Mouse (Mus musculus): ENCODE measurements at regions not wholly inside any gene's neighbourhood (a gene's known extent, or its start where the extent isn't known, plus 50 kb on each side); places are given as distances from the start of the nearest gene placed in this dataset.

GRCm38 (mm10) chr9:115604450-115604849 is 294.2 kb upstream of the Stt3b start:
- Histone ChIP-seq H3K27me3 (no peaks in the 10 kb centered on the region), H3K4me1 (no peaks in the 10 kb centered on the region), H3K36me3 (no peaks in the 10 kb centered on the region), H3K4me2 (no peak overlapping the region), H3K4me3 (no peak overlapping the region), H3K27ac (no peak overlapping the region), H3K9ac (no peak overlapping the region), H3K9me3 (no peaks in the 10 kb centered on the region)
- 78% methylated on average over 3 of the region's 3 CpGs for WGBS
- no peak for ATAC-seq (ENCODE audit: borderline replicate concordance, extremely low read depth, low FRiP score, low TSS enrichment)

- 83% methylated on average over 14 of the region's 14 CpGs for WGBS
- H3K4me2 ChIP-seq, result no peak overlapping the region
- H3K4me3 ChIP-seq, result no peak overlapping the region
- no peak for ATAC-seq (ENCODE audit: borderline replicate concordance, extremely low read depth, low FRiP score, low TSS enrichment)
- no peaks in the 10 kb centered on the region for H3K27me3 ChIP-seq
- H3K27ac ChIP-seq, result no peak overlapping the region
- no peaks in the 10 kb centered on the region for H3K4me1 ChIP-seq
- H3K9me3 ChIP-seq, result no peaks in the 10 kb centered on the region
- no peaks in the 10 kb centered on the region for H3K36me3 ChIP-seq
- H3K9ac ChIP-seq, result no peak overlapping the region
These were observed 294.9 kb upstream of the Stt3b start for GRCm38 (mm10) chr9:115604968-115605682.

- no peaks in the 10 kb centered on the region for H3K36me3 ChIP-seq
- no peak overlapping the region for H3K4me2 ChIP-seq
- H3K4me1 ChIP-seq, result no peaks in the 10 kb centered on the region
- H3K9me3 ChIP-seq, result no peaks in the 10 kb centered on the region
- 62% methylated on average over 2 of the region's 2 CpGs for WGBS
- no peak overlapping the region for H3K9ac ChIP-seq
- no peak for ATAC-seq (ENCODE audit: borderline replicate concordance, extremely low read depth, low FRiP score, low TSS enrichment)
- H3K27ac ChIP-seq, result no peak overlapping the region
- no peak overlapping the region for H3K4me3 ChIP-seq
- no peaks in the 10 kb centered on the region for H3K27me3 ChIP-seq
These were observed 297.7 kb upstream of the Stt3b start for GRCm38 (mm10) chr9:115607961-115608360.

GRCm38 (mm10) chr9:115608377-115608776 is 298.2 kb upstream of the Stt3b start:
- 67% methylated on average over 5 of the region's 5 CpGs for WGBS
- ATAC-seq (ENCODE audit: borderline replicate concordance, extremely low read depth, low FRiP score, low TSS enrichment), result no peak
- H3K27ac ChIP-seq, result no peak overlapping the region
- no peaks in the 10 kb centered on the region for H3K27me3 ChIP-seq
- no peak overlapping the region for H3K9ac ChIP-seq
- H3K9me3 ChIP-seq, result no peaks in the 10 kb centered on the region
- no peak overlapping the region for H3K4me3 ChIP-seq
- H3K36me3 ChIP-seq, result no peaks in the 10 kb centered on the region
- H3K4me1 ChIP-seq, result no peaks in the 10 kb centered on the region
- no peak overlapping the region for H3K4me2 ChIP-seq

- H3K27ac ChIP-seq, result no peak overlapping the region
- WGBS, result 76% methylated on average over 5 of the region's 5 CpGs
- H3K4me3 ChIP-seq, result no peak overlapping the region
- no peaks in the 10 kb centered on the region for H3K9me3 ChIP-seq
- H3K4me1 ChIP-seq, result no peaks in the 10 kb centered on the region
- no peaks in the 10 kb centered on the region for H3K27me3 ChIP-seq
- no peaks in the 10 kb centered on the region for H3K36me3 ChIP-seq
- ATAC-seq (ENCODE audit: borderline replicate concordance, extremely low read depth, low FRiP score, low TSS enrichment), result no peak
- H3K4me2 ChIP-seq, result no peak overlapping the region
- H3K9ac ChIP-seq, result no peak overlapping the region
These were observed 299.4 kb upstream of the Gadl1 start for GRCm38 (mm10) chr9:115609904-115610303.

GRCm38 (mm10) chr9:115611713-115612112 is 297.5 kb upstream of the Gadl1 start:
- H3K4me1 ChIP-seq, result no peaks in the 10 kb centered on the region
- H3K4me2 ChIP-seq, result no peak overlapping the region
- H3K36me3 ChIP-seq, result no peaks in the 10 kb centered on the region
- 84% methylated on average over 5 of the region's 5 CpGs for whole genome bisulfite sequencing
- no peak overlapping the region for H3K27ac ChIP-seq
- no peak for ATAC-seq (ENCODE audit: borderline replicate concordance, extremely low read depth, low FRiP score, low TSS enrichment)
- H3K4me3 ChIP-seq, result no peak overlapping the region
- H3K9ac ChIP-seq, result no peak overlapping the region
- no peaks in the 10 kb centered on the region for H3K27me3 ChIP-seq
- no peaks in the 10 kb centered on the region for H3K9me3 ChIP-seq

GRCm38 (mm10) chr9:115612908-115613307 is 296.3 kb upstream of the Gadl1 start:
- no peaks in the 10 kb centered on the region for H3K9me3 ChIP-seq
- WGBS, result 49% methylated on average over 6 of the region's 6 CpGs
- H3K4me3 ChIP-seq, result no peak overlapping the region
- H3K9ac ChIP-seq, result no peak overlapping the region
- no peaks in the 10 kb centered on the region for H3K36me3 ChIP-seq
- no peak overlapping the region for H3K27ac ChIP-seq
- H3K27me3 ChIP-seq, result no peaks in the 10 kb centered on the region
- no peak for ATAC-seq (ENCODE audit: borderline replicate concordance, extremely low read depth, low FRiP score, low TSS enrichment)
- no peaks in the 10 kb centered on the region for H3K4me1 ChIP-seq
- no peak overlapping the region for H3K4me2 ChIP-seq

GRCm38 (mm10) chr9:115614007-115614406 is 295.2 kb upstream of the Gadl1 start:
- Histone ChIP-seq H3K27me3 (no peaks in the 10 kb centered on the region), H3K9ac (no peak overlapping the region), H3K9me3 (no peaks in the 10 kb centered on the region), H3K36me3 (no peaks in the 10 kb centered on the region), H3K4me2 (no peak overlapping the region), H3K4me3 (no peak overlapping the region), H3K27ac (no peak overlapping the region), H3K4me1 (no peaks in the 10 kb centered on the region)
- WGBS, result 66% methylated on average over 2 of the region's 2 CpGs
- no peak for ATAC-seq (ENCODE audit: borderline replicate concordance, extremely low read depth, low FRiP score, low TSS enrichment)

- Histone ChIP-seq H3K27me3 (no peaks in the 10 kb centered on the region), H3K4me3 (no peak overlapping the region), H3K27ac (no peak overlapping the region), H3K4me1 (no peaks in the 10 kb centered on the region), H3K9me3 (no peaks in the 10 kb centered on the region), H3K36me3 (no peaks in the 10 kb centered on the region), H3K9ac (no peak overlapping the region), H3K4me2 (no peak overlapping the region)
- no peak for ATAC-seq (ENCODE audit: borderline replicate concordance, extremely low read depth, low FRiP score, low TSS enrichment)
- WGBS, result 57% methylated on average over 6 of the region's 6 CpGs
These were observed 291.3 kb upstream of the Gadl1 start for GRCm38 (mm10) chr9:115617909-115618308.

- Histone ChIP-seq H3K27me3 (no peaks in the 10 kb centered on the region), H3K4me1 (no peaks in the 10 kb centered on the region), H3K36me3 (no peaks in the 10 kb centered on the region), H3K4me3 (no peak overlapping the region), H3K4me2 (no peak overlapping the region), H3K9ac (no peak overlapping the region), H3K27ac (no peak overlapping the region), H3K9me3 (no peaks in the 10 kb centered on the region)
- ATAC-seq (ENCODE audit: borderline replicate concordance, extremely low read depth, low FRiP score, low TSS enrichment), result peak; percentile 49; the same call in 1 of the 2 replicates
- WGBS, result 29% methylated on average over 5 of the region's 5 CpGs
These were observed 285.3 kb upstream of the Gadl1 start for GRCm38 (mm10) chr9:115623948-115624347.

- Histone ChIP-seq H3K27ac (no peak overlapping the region), H3K4me3 (no peak overlapping the region), H3K9ac (no peak overlapping the region), H3K9me3 (no peaks in the 10 kb centered on the region), H3K4me2 (no peak overlapping the region), H3K4me1 (no peaks in the 10 kb centered on the region), H3K27me3 (no peaks in the 10 kb centered on the region), H3K36me3 (no peaks in the 10 kb centered on the region)
- ATAC-seq (ENCODE audit: borderline replicate concordance, extremely low read depth, low FRiP score, low TSS enrichment), result no peak
- 60% methylated on average over 15 of the region's 15 CpGs for WGBS
These were observed 284.3 kb upstream of the Gadl1 start for GRCm38 (mm10) chr9:115624721-115625496.

GRCm38 (mm10) chr9:115627551-115627950 is 281.7 kb upstream of the Gadl1 start:
- H3K9ac ChIP-seq, result no peak overlapping the region
- ATAC-seq (ENCODE audit: borderline replicate concordance, extremely low read depth, low FRiP score, low TSS enrichment), result no peak
- 64% methylated on average over 3 of the region's 3 CpGs for WGBS
- H3K9me3 ChIP-seq, result no peaks in the 10 kb centered on the region; the same call in 1 of the 2 replicates
- H3K4me2 ChIP-seq, result no peak overlapping the region
- no peaks in the 10 kb centered on the region for H3K4me1 ChIP-seq
- no peak overlapping the region for H3K27ac ChIP-seq
- no peaks in the 10 kb centered on the region for H3K36me3 ChIP-seq
- H3K27me3 ChIP-seq, result no peaks in the 10 kb centered on the region
- H3K4me3 ChIP-seq, result no peak overlapping the region

Measured in lung, embryonic 15.5 days (tissue).